Mouse (Mus musculus): ENCODE results near the gene Cdk5rap3.

Cdk5rap3 gene

GRCm38 (mm10) chr11:96934921-96935356 is 18.6 kb upstream of the Cdk5rap3 start:
- in situ Hi-C loops (cut with MseI, MboI), result no loop called here

DNA sequence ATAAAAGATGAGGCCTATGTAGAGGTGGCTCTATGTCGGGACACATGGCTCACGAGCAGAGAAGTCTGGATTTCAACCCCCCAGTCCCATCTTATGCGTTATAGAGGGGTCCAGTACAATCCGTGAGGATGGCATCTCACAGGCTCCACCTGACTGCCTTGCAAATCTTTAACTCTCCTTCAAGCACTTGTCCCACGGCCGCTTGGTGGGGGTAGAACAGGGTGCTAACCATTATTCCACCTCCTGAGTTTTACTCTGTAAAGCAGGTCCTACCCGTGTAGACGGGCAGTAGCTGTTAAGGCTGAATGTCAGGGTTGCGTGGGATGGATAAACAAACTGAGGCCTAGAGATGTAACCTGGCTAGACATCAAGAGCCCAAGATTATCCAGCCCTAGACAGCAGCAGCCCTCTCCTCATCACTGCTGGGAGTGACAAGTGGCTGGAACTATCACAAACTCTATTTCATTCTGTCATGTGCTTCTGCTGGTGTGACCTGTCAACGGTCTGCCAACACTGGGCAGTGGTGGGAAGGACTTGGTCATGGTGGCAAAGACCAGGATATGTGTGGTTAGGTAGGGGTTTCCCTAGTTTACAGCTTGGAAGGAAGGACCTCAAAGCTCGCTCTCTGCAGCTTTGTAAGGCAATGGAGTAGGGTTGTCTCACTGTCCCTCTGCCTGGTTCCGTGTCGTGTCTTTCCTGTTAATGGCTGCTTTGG is 17.4 kb upstream of the Cdk5rap3 start:
- in situ Hi-C loops (cut with MseI, MboI), result no loop called here

GRCm38 (mm10) chr11:96931327-96932062 is 15.2 kb upstream of the Cdk5rap3 start:
- in situ Hi-C loops (cut with MseI, MboI), result no loop called here

- in situ Hi-C loops (cut with MseI, MboI), result no loop called here
Observed at GRCm38 (mm10) chr11:96929766-96930331, 13.6 kb upstream of the Cdk5rap3 start.

GRCm38 (mm10) chr11:96929096-96929765 is 12.9 kb upstream of the Cdk5rap3 start:
- in situ Hi-C loops (cut with MseI, MboI), result no loop called here

GRCm38 (mm10) chr11:96928691-96929090 is 12.4 kb upstream of the Cdk5rap3 start:
- in situ Hi-C loops (cut with MseI, MboI), result no loop called here

GRCm38 (mm10) chr11:96928088-96928487 is 11.8 kb upstream of the Cdk5rap3 start, which contains the start of gene Prr15l:
Prr15l (plus strand) TSS chr11:96928104.
- in situ Hi-C loops (cut with MseI, MboI), result no loop called here

DNA sequence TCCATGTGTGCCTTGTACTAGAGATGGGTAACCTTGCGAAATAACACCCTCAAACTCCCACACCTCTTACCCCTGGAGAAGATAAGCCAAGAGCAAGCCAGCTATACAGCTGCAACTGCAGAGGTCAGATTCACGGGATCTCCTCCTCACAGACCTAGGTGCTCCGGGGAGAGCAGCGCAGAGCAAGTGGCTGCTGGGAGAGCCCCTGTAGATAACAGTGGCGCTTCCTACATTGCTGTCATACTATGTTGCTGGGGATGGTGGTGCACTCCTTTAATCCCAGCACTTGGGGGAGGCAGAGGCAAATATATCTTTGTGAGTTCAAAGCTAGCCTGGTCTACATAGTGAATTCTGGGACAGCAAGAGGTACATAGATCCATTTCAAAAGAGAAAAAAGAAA is 10.3 kb upstream of the Cdk5rap3 start:
- in situ Hi-C loops (cut with MseI, MboI), result no loop called here

DNA sequence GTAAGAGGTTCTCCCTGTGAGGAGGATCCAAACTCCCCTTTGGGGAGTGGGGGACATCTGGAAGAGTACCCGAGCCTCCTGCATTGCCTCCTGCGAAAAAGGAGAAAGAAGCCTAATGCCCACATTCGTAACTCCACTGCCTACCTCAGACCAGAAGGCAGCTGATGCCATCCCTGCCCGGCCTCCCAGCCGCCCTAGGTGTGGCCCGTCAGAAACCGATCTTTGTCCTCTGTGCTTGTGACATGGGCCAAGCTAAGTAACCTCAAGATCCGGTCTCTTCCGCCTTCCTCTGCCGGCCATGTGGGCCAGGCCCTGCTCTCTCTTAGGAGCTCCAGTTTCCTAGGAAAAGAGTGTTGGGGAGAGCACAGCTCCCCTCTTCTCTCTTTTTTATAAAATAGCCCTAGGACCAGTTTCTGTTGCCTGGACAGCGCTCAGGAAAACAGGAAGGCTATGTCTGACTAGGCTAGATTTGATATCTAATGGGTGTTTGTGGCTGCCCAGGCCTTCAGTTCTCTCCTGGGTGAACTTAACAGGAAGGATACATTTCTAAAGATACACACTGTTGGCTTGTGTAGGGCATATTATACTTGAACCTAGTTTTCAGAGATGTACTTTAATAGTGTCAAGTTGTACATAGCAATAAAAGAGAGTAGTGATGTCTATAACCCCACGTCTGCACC is 9.3 kb upstream of the Cdk5rap3 start:
- in situ Hi-C loops (cut with MseI, MboI), result no loop called here

GRCm38 (mm10) chr11:96924861-96925260 is 8.6 kb upstream of the Cdk5rap3 start:
- in situ Hi-C loops (cut with MseI, MboI), result no loop called here

DNA sequence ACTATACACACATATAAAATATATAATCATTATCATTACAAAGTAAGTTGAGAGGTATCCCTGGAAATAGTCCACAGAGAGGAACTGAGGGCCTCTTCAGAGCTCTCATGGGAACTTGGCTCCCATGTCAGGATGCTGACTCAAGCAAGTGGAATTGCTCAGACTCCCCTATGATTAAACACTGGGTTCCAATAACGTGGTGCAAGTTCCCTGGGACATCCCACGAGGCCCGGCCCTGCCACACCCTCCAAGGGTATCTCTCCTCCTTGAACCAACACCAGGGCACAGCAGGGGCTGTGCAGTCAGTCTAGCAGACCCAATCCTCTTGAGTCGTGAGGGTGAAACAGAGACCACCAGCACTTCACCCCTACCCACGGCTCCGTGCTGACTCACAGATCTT is 2.7 kb upstream of the Cdk5rap3 start:
- in situ Hi-C loops (cut with MseI, MboI), result loop anchor here in 1 of 2 experiments (5.0 kb wide), 1 partner anchor 38 kb away; no protein-coding TSS in a partner anchor

- in situ Hi-C loops (cut with MseI, MboI), result loop anchor here in 1 of 2 experiments (5.0 kb wide), 1 partner anchor 40 kb away; no protein-coding TSS in a partner anchor
Observed at GRCm38 (mm10) chr11:96917415-96917814, 1.1 kb upstream of the Cdk5rap3 start.

GRCm38 (mm10) chr11:96916885-96917396 is 645 bp upstream of the Cdk5rap3 start:
- in situ Hi-C loops (cut with MseI, MboI), result loop anchor here in 1 of 2 experiments (5.0 kb wide), 1 partner anchor 40 kb away; no protein-coding TSS in a partner anchor

DNA sequence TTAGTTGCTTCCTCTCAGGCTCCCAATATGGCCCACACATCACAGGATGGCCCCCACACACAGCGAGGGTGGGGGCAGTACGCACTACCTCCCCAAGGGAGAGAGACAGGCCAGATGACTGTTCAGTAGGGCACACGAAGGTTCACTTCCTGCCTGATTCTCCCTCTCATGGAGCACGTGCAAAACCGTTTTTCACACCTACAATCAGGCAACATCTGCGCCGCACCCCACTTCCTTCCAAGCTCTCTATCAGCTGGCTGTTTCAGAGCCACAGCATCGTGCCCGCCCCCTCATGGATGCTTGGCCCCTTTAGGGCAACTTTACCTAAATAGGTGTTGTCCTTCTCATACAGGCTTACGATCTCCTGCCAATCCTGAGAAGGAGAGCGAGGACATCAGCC is 3.6 kb downstream of the Cdk5rap3 start:
- in situ Hi-C loops (cut with MseI, MboI), result loop anchor here (5.0 kb wide), 2 partner anchors 45 to 50 kb away; no protein-coding TSS in a partner anchor

DNA sequence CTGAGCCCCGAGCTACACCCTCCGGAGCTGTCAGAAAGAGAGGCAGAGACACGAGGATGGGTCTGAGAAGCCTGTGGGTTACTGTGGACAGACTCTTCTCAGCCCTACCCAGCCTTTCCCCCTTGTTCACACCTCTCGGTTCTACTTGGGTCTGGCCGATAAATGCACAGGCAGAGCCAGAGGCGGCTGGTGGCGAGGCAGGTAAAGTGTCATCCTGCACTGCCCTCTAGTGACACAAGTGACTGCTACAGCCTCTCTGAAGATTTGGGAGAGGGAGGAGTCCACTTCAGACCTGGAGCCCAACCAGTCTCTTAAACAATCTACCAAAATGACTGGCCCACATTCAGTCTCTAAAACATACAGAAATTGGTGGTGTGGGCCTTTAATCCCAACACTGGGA is 6.3 kb downstream of the Cdk5rap3 start:
- in situ Hi-C loops (cut with MseI, MboI), result loop anchor here (5.0 kb wide), 2 partner anchors 43 to 52 kb away; no protein-coding TSS in a partner anchor

- in situ Hi-C loops (cut with MseI, MboI), result no loop called here
Observed at GRCm38 (mm10) chr11:96908594-96908993, 7.7 kb downstream of the Cdk5rap3 start.

- in situ Hi-C loops (cut with MseI, MboI), result no loop called here
Observed at GRCm38 (mm10) chr11:96906431-96907161, 9.7 kb downstream of the Cdk5rap3 start.

GRCm38 (mm10) chr11:96902639-96903635 is 13.4 kb downstream of the Cdk5rap3 start:
- in situ Hi-C loops (cut with MseI, MboI), result no loop called here

DNA sequence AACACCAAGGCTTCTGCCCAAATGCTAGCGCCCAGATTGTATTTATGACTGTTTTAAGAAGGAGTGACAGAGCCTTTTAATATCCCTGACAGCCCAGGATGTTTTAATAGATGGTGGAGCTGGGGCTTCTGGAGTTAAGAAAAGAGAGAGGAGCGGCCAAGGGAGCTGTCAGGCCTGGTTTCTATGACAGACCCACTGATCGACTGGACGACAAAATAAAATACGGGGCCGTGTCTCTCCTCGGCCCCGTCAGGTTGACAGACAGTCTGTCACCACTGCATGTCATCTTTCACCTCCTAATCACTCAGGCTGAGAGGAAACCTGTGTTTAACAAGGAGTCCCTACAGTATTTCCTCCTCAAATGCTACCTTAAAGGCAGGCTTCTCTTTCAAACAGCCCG is 15.0 kb downstream of the Cdk5rap3 start:
- in situ Hi-C loops (cut with MseI, MboI), result no loop called here
